Mouse (Mus musculus): ENCODE data around the gene Bcl2l1. TPM values are rescaled to one million over a fixed set of nuclear protein-coding genes. Genes with fewer than 3 reads are reported as not detected.

The Bcl2l1 gene
- polyA plus RNA-seq, 1 experiment from 2014 or later: 155 TPM

DNA sequence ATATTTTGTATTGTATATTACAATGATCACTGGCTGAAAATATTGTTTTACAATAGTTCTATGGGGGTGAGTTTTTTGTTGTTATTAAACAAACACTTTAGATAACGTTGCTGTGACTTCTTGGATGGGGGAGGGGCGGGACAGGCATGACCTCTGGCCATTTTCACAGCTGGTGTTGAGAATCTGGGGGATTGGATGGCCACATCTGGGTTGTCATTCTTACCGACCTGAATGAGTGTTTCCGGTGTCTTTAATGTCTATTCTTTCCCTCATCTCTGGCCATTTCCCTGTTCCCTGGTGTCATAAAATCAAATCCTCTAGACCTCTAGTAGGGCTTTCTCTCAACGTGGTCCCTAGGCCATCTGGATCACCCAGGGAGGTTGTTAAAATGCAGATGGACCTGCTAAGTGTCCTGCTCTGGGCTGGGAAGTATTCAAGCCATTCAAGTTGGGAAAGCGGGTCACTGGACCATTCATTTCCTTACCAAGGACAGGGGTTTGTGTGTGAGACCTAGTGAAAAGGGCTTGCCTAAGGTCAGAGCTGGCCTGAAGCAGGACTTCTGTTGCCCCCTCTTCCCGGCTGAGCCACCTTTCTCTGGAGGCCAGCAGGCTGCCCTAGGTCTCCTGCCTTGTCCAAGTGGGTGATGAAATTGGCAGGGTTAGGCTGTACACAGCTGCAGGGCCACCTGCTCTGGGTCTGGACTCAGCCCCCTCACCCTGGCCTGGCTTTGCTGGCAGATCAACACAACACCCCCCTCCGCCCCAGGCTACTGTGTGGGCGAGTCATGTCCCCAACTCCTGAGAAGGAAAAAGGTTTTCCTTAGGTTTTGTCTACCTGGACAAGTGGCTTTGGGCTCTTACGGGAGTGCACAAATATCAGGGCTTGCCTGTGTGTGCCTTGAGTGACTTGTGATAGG lies 94.0 kb downstream of the Bcl2l1 start:
- peak overlapping the region; percentile 65 for H3K4me2 ChIP-seq (replicated peaks)
- peak overlapping the region; percentile 70 for H3K9ac ChIP-seq
- no peaks in the 10 kb centered on the region for H3K36me3 ChIP-seq
- WGBS: 7% methylated on average over 10 of the region's 10 CpGs
- no peaks in the 10 kb centered on the region for H3K9me3 ChIP-seq (replicated peaks)
- peak overlapping the region; percentile 82 for H3K27ac ChIP-seq
- H3K27me3 ChIP-seq: no peaks in the 10 kb centered on the region
- H3K4me1 ChIP-seq: peaks cover 58% of the 10 kb centered on the region
- peak overlapping the region; percentile 49 for H3K4me3 ChIP-seq
- no peak for ATAC-seq (ENCODE audit: low FRiP score)

DNA sequence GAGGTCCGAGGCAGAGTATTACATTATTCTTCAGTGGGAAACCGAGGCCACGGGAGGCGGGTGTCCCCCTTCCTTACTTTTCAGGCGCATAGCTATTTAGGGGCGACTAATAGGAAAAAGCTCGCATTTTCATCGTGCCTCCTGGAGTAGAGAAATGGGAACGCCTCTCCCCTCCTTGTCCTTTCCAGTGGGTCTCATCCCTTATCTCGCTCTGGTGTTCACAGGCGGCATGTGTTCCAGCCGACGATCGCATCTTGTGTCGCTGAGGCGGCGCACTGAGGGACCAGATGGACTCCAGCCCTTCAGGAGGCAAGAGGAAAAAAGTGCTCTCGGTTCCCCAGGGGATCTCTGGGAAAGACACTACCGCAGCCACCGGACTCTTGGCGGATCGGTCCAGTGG lies 94.8 kb downstream of the Bcl2l1 start:
- Histone ChIP-seq H3K27me3 (no peaks in the 10 kb centered on the region), H3K36me3 (no peaks in the 10 kb centered on the region), H3K4me2 (replicated peaks) (peak overlapping the region; percentile 65), H3K9me3 (replicated peaks) (no peaks in the 10 kb centered on the region), H3K27ac (peak overlapping the region; percentile 82), H3K4me1 (peaks cover 58% of the 10 kb centered on the region), H3K4me3 (peak overlapping the region; percentile 49), H3K9ac (peak overlapping the region; percentile 70)
- whole genome bisulfite sequencing: under 1% methylated on average over 22 of the region's 22 CpGs
- no peak for ATAC-seq (ENCODE audit: low FRiP score)

DNA sequence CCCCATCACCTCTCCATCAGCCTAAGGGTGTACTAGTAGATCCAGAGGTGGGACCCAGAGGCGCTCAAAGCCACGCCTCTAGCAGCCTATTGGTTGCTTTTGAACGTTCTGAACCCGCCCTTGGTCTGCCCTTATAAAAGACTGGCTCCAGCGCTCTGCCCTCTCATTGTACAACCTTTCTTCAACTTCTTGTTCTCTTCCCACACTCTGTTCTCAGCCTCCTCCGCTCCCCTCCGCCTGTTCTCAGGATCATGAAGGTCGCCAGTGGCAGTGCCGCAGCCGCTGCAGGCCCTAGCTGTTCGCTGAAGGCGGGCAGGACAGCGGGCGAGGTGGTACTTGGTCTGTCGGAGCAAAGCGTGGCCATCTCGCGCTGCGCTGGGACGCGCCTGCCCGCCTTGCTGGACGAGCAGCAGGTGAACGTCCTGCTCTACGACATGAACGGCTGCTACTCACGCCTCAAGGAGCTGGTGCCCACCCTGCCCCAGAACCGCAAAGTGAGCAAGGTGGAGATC lies 95.4 kb downstream of the Bcl2l1 start, which contains the start of gene Id1:
Gene Id1 (plus strand): TSS at position 162 of the 512 bp plus-strand sequence.
- peak within 1 kb of the TSS; percentile 49 for H3K4me3 ChIP-seq
- peak; percentile 60 for ATAC-seq (ENCODE audit: low FRiP score)
- peak within 1 kb of the TSS; percentile 82 for H3K27ac ChIP-seq
- WGBS: under 1% methylated on average over 28 of the region's 28 CpGs
- no peaks in the 10 kb centered on the region for H3K27me3 ChIP-seq
- peaks cover 53% of the 10 kb centered on the region for H3K4me1 ChIP-seq
- peak within 1 kb of the TSS; percentile 65 for H3K4me2 ChIP-seq (replicated peaks)
- peak within 1 kb of the TSS; percentile 70 for H3K9ac ChIP-seq
- no peaks in the 10 kb centered on the region for H3K9me3 ChIP-seq (replicated peaks)
- no peaks in the 10 kb centered on the region for H3K36me3 ChIP-seq

DNA sequence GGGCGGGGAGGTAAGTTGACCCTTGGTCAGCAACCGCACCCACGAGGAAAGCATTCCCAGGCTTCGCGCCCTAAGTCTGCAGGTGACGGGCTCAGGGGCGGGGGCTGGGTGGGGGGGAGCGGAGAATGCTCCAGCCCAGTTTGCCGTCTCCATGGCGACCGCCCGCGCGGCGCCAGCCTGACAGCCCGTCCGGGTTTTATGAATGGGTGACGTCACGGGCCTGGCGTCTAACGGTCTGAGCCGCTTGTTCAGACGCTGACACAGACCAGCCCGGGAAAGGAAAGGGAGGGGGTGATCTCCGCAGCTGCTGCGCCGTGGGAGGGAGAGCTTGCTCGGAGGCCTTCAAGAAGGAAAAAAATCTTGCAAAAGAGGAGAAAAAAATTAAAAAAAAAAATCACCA lies 96.5 kb downstream of the Bcl2l1 start:
- Histone ChIP-seq H3K9me3 (replicated peaks) (no peaks in the 10 kb centered on the region), H3K4me1 (peaks cover 49% of the 10 kb centered on the region), H3K4me3 (peak overlapping the region; percentile 49), H3K27ac (peak overlapping the region; percentile 82), H3K4me2 (replicated peaks) (peak overlapping the region; percentile 65), H3K36me3 (no peaks in the 10 kb centered on the region), H3K27me3 (no peaks in the 10 kb centered on the region), H3K9ac (peak overlapping the region; percentile 55)
- peak; percentile 87 for ATAC-seq (ENCODE audit: low FRiP score)
- 2% methylated on average over 28 of the region's 28 CpGs for WGBS

GRCm38 (mm10) chr2:152734501-152734900 lies 97.0 kb downstream of the Bcl2l1 start:
- Histone ChIP-seq H3K4me3 (peak overlapping the region; percentile 49), H3K36me3 (no peaks in the 10 kb centered on the region), H3K9ac (peak overlapping the region; percentile 49; the same call in 1 of the 2 replicates), H3K27me3 (no peaks in the 10 kb centered on the region), H3K9me3 (replicated peaks) (no peaks in the 10 kb centered on the region), H3K4me1 (peaks cover 49% of the 10 kb centered on the region), H3K27ac (peak overlapping the region; percentile 82), H3K4me2 (replicated peaks) (peak overlapping the region; percentile 65)
- WGBS: 10% methylated on average over 10 of the region's 10 CpGs
- no peak for ATAC-seq (ENCODE audit: low FRiP score)

- ATAC-seq (ENCODE audit: low FRiP score): no peak
- no peaks in the 10 kb centered on the region for H3K36me3 ChIP-seq
- WGBS: 90% methylated on average over 2 of the region's 2 CpGs
- no peak overlapping the region for H3K27ac ChIP-seq
- H3K9ac ChIP-seq: no peak overlapping the region
- no peak overlapping the region for H3K4me2 ChIP-seq (replicated peaks)
- peaks cover 50% of the 10 kb centered on the region for H3K4me1 ChIP-seq
- H3K4me3 ChIP-seq: no peak overlapping the region
- no peaks in the 10 kb centered on the region for H3K9me3 ChIP-seq (replicated peaks)
- no peaks in the 10 kb centered on the region for H3K27me3 ChIP-seq
Measured at GRCm38 (mm10) chr2:152733201-152733600, 98.3 kb downstream of the Bcl2l1 start.

Small RNA genes within 50 kb of the gene (microRNA-seq; reads per million reads assigned to microRNA genes)
- gene Gm23802: not detected
- gene Mir5622: 1.9 reads per million

Other genes with a start within 250 kb of the Bcl2l1 start
- gene Defb45, start 232.3 kb downstream of the Bcl2l1 start, polyA plus RNA-seq (2016; fragmentation: Nextera tagmentation; extraction: Ambion mirVana): not detected in 2 replicates
- not detected in 2 replicates for gene Defb36, start 227.4 kb downstream of the Bcl2l1 start, polyA plus RNA-seq (2016; fragmentation: Nextera tagmentation; extraction: Ambion mirVana)
- not detected in 2 replicates for gene Defb25, start 208.7 kb downstream of the Bcl2l1 start, polyA plus RNA-seq (2016; fragmentation: Nextera tagmentation; extraction: Ambion mirVana)
- 0.72 and 0.82 TPM in 2 replicates for gene Rem1, start 204.8 kb downstream of the Bcl2l1 start, polyA plus RNA-seq (2016; fragmentation: Nextera tagmentation; extraction: Ambion mirVana)
- gene H13, start 162.3 kb downstream of the Bcl2l1 start, polyA plus RNA-seq (2016; fragmentation: Nextera tagmentation; extraction: Ambion mirVana): 153 and 157 TPM in 2 replicates
- gene Mcts2, start 144.7 kb downstream of the Bcl2l1 start, polyA plus RNA-seq (2016; fragmentation: Nextera tagmentation; extraction: Ambion mirVana): 34.9 and 40.5 TPM in 2 replicates
- 157 and 159 TPM in 2 replicates for gene Id1, start 95.5 kb downstream of the Bcl2l1 start, polyA plus RNA-seq (2016; fragmentation: Nextera tagmentation; extraction: Ambion mirVana)
- gene Cox4i2, start 77.6 kb downstream of the Bcl2l1 start, polyA plus RNA-seq (2016; fragmentation: Nextera tagmentation; extraction: Ambion mirVana): 5.0 and 5.3 TPM in 2 replicates
- 81.5 and 87.9 TPM in 2 replicates for gene Tpx2, start 16.2 kb upstream of the Bcl2l1 start, polyA plus RNA-seq (2016; fragmentation: Nextera tagmentation; extraction: Ambion mirVana)
- 0.10 TPM in 1 of 2 replicates, not detected in the other for gene Mylk2, start 79.6 kb upstream of the Bcl2l1 start, polyA plus RNA-seq (2016; fragmentation: Nextera tagmentation; extraction: Ambion mirVana)
- gene Foxs1, start 101.5 kb upstream of the Bcl2l1 start, polyA plus RNA-seq (2016; fragmentation: Nextera tagmentation; extraction: Ambion mirVana): 1.3 and 2.5 TPM in 2 replicates
- gene Dusp15, start 120.0 kb upstream of the Bcl2l1 start, polyA plus RNA-seq (2016; fragmentation: Nextera tagmentation; extraction: Ambion mirVana): 2.8 and 2.9 TPM in 2 replicates
- 2.4 and 3.9 TPM in 2 replicates for gene Ttll9, start 130.8 kb upstream of the Bcl2l1 start, polyA plus RNA-seq (2016; fragmentation: Nextera tagmentation; extraction: Ambion mirVana)
- gene Pdrg1, start 183.7 kb upstream of the Bcl2l1 start, polyA plus RNA-seq (2016; fragmentation: Nextera tagmentation; extraction: Ambion mirVana): 127 and 131 TPM in 2 replicates
- 1.7 and 2.0 TPM in 2 replicates for gene Xkr7, start 200.1 kb upstream of the Bcl2l1 start, polyA plus RNA-seq (2016; fragmentation: Nextera tagmentation; extraction: Ambion mirVana)
- 2.8 and 3.3 TPM in 2 replicates for gene Ccm2l, start 234.2 kb upstream of the Bcl2l1 start, polyA plus RNA-seq (2016; fragmentation: Nextera tagmentation; extraction: Ambion mirVana)

Measured in hindbrain, embryonic 12.5 days (tissue).